In the genomic region with DNA sequence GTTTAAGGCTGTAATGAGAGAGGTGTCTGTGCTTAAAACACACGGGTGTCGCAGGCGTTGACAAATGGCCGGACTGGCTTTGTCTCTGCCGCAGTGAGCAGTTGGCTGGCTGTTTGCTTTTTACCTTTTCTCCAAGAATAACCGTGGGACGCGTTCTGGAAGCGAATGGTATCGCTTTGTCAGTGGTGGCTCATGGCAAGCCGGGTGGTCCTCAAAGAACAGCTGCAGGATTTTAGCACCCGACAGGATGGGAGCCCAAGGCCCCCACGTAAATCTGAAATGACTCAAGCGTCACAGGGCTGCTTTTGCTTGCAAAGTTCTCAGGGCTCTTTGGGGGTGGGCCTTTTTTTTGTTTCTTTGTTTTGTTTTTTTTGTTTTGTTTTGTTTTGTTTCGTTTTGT, we compare ENCODE assay signal across 8 mouse cellular contexts.
A peak's percentile ranks its signal among the peaks of the same experiment; 100 is the strongest.
DNase-seq lines count a peak whose midpoint lies in the region; ATAC-seq and TF ChIP-seq lines count a peak whose summit lies in the region.

No protein-coding gene starts in this region.

- WGBS in heart, embryonic 15.5 days: 53% methylated on average over 15 of the region's 15 CpGs
- WGBS in heart, embryonic 11.5 days (ENCODE audit: insufficient replicate concordance): 48% methylated on average over 15 of the region's 15 CpGs
- 48% methylated on average over 15 of the region's 15 CpGs for WGBS in hindbrain, embryonic 12.5 days
- WGBS in limb, embryonic 12.5 days: 28% methylated on average over 15 of the region's 15 CpGs

- H3K4me2 ChIP-seq in heart, embryonic 15.5 days: peak overlapping the region; percentile 9; the same call in 1 of the 2 replicates
- no peak overlapping the region for H3K4me2 ChIP-seq in heart, embryonic 11.5 days
- no peak overlapping the region for H3K4me2 ChIP-seq in hindbrain, embryonic 12.5 days (replicated peaks)
- H3K4me2 ChIP-seq in limb, embryonic 12.5 days: peak overlapping the region; percentile 35

- no peak for ATAC-seq in heart, embryonic 15.5 days (replicated peaks; ENCODE audit: insufficient number of reproducible peaks, insufficient read depth, low FRiP score, low read depth)
- no peak for ATAC-seq in heart, embryonic 11.5 days (replicated peaks; ENCODE audit: insufficient number of reproducible peaks, low FRiP score, low TSS enrichment)
- 0 out of 2 replicates have a peak, but pooled peaks have one; percentile 27 for ATAC-seq in hindbrain, embryonic 12.5 days (ENCODE audit: low FRiP score)
- ATAC-seq in limb, embryonic 12.5 days (ENCODE audit: insufficient number of reproducible peaks, insufficient read depth, low FRiP score, low TSS enrichment, low read depth): no peak; the same call in 1 of the 2 replicates

- H3K27ac ChIP-seq in heart, embryonic 15.5 days: no peak overlapping the region
- no peak overlapping the region for H3K27ac ChIP-seq in heart, embryonic 11.5 days (ENCODE audit: low read depth, low read length)
- peak overlapping the region; percentile 67 for H3K27ac ChIP-seq in hindbrain, embryonic 12.5 days
- 0 out of 2 replicates have a peak overlapping the region, but pooled peaks have one; percentile 18 for H3K27ac ChIP-seq in limb, embryonic 12.5 days

- H3K27me3 ChIP-seq in heart, embryonic 15.5 days: no peaks in the 10 kb centered on the region
- H3K27me3 ChIP-seq in heart, embryonic 11.5 days (ENCODE audit: control insufficient read depth, insufficient read depth, low read length): no peaks in the 10 kb centered on the region
- H3K27me3 ChIP-seq in hindbrain, embryonic 12.5 days: no peaks in the 10 kb centered on the region
- H3K27me3 ChIP-seq in limb, embryonic 12.5 days: no peaks in the 10 kb centered on the region

- no peak overlapping the region for H3K4me3 ChIP-seq in heart, embryonic 15.5 days
- H3K4me3 ChIP-seq in heart, embryonic 11.5 days (ENCODE audit: low read depth, low read length): no peak overlapping the region
- no peak overlapping the region for H3K4me3 ChIP-seq in hindbrain, embryonic 12.5 days
- H3K4me3 ChIP-seq in limb, embryonic 12.5 days (replicated peaks): no peak overlapping the region

- DNase-seq in brain, embryonic 14.5 days (ENCODE audit: low read depth): peak; percentile 62
- DNase-seq in ovary, adult 18-20 months (ENCODE audit: low spot score): no peak
- DNase-seq in frontal cortex, postnatal 36 days (ENCODE audit: low spot score in 2 of 2): no peak
- no peak for DNase-seq in cerebellum, adult 18-20 months

- H3K9ac ChIP-seq in heart, embryonic 15.5 days: no peak overlapping the region
- H3K9ac ChIP-seq in heart, embryonic 11.5 days (ENCODE audit: low read depth, low read length): no peak overlapping the region
- no peak overlapping the region for H3K9ac ChIP-seq in hindbrain, embryonic 12.5 days
- no peak overlapping the region for H3K9ac ChIP-seq in limb, embryonic 12.5 days (replicated peaks)

- no peak for TF ChIP-seq POLR2A in brain, embryonic 14.5 days (IDR thresholded peaks at IDR 0.05; ENCODE audit: borderline replicate concordance, extremely low read depth, insufficient read depth, insufficient read length, poor library complexity, severe bottlenecking)

- H3K4me1 ChIP-seq in heart, embryonic 15.5 days (replicated peaks): no peaks in the 10 kb centered on the region
- no peaks in the 10 kb centered on the region for H3K4me1 ChIP-seq in heart, embryonic 11.5 days (ENCODE audit: control insufficient read depth, insufficient read depth, low read length)
- H3K4me1 ChIP-seq in hindbrain, embryonic 12.5 days: peaks cover 17% of the 10 kb centered on the region
- H3K4me1 ChIP-seq in limb, embryonic 12.5 days (replicated peaks): peaks cover 27% of the 10 kb centered on the region

- H3K9me3 ChIP-seq in heart, embryonic 15.5 days (replicated peaks): no peaks in the 10 kb centered on the region
- H3K9me3 ChIP-seq in heart, embryonic 11.5 days (replicated peaks; ENCODE audit: control insufficient read depth, low read length): 0 out of 2 replicates have a peak, but pooled peaks cover 2% of the 10 kb centered on the region
- H3K9me3 ChIP-seq in hindbrain, embryonic 12.5 days (replicated peaks): peaks cover 7% of the 10 kb centered on the region
- no peaks in the 10 kb centered on the region for H3K9me3 ChIP-seq in limb, embryonic 12.5 days

- no peak for TF ChIP-seq CTCF in brain, embryonic 14.5 days (IDR thresholded peaks at IDR 0.05; ENCODE audit: borderline replicate concordance, extremely low read depth, insufficient read depth, insufficient read length)

- no peaks in the 10 kb centered on the region for H3K36me3 ChIP-seq in heart, embryonic 15.5 days
- H3K36me3 ChIP-seq in heart, embryonic 11.5 days (ENCODE audit: control insufficient read depth, insufficient read depth, low read length): no peaks in the 10 kb centered on the region; the same call in 1 of the 2 replicates
- no peaks in the 10 kb centered on the region for H3K36me3 ChIP-seq in hindbrain, embryonic 12.5 days
- no peaks in the 10 kb centered on the region for H3K36me3 ChIP-seq in limb, embryonic 12.5 days

Comparison
In these comparisons a context has a peak if more than half of its experiments do, and no peak if none do; other contexts are left out.
1. H3K4me2 ChIP-seq: peak in heart, embryonic 15.5 days (single experiment) and limb, embryonic 12.5 days (single experiment); none in heart, embryonic 11.5 days (single experiment) and hindbrain, embryonic 12.5 days (single experiment).
2. H3K27ac ChIP-seq: peak in hindbrain, embryonic 12.5 days (single experiment) and limb, embryonic 12.5 days (single experiment); none in heart, embryonic 15.5 days (single experiment) and heart, embryonic 11.5 days (single experiment).